ENCODE assay signal across 11 mouse cellular contexts in the genomic region with DNA sequence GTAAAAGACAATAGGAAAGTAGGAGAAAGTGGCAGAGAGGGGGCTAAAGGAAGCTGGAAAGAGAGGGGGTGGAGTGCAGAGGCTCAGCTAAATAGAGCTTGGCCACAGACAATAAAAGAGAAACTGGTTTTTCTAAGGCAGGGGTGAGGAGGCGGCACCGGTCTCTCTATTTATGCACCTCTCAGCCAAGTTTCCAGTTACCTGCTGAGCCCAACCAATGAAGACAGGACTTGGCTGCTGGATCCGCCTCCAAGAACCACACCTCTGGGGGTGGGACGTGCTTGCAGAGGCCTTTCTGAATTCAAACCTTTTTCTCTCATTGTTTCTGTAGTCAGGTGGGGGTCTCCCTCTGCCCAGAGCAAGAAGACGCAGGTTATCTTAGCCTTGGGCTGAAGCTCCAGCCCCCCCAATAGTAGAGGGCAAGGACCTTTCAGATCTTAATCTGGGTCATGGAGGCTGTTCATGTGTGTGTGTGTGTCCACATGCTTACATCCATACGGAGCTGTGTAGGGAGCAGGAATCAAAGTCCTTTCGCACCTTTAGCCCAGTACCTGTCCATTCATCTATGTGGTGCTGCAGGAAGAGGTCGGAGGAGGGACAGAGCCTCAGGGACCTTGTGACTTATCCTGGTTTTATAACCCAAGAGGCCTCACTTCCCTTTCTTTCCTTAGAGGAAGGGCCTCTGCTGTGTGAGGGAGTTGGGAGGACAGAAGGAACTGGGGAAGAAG.
A peak's percentile ranks its signal among the peaks of the same experiment; 100 is the strongest.
DNase-seq lines count a peak whose midpoint lies in the region; ATAC-seq and TF ChIP-seq lines count a peak whose summit lies in the region.
"Had no signal": no experiment of that assay in that cellular context is flagged by ENCODE, and none has a peak within 500 bp of the region (broad histone marks: within the 10 kb centered on the region; RNA-seq: fewer than 3 reads in every experiment).

No protein-coding gene starts in this region.

- peak; percentile 71 for DNase-seq in ES-CJ7 (ENCODE audit: low read depth, low spot score)
- peak; percentile 18 for DNase-seq in brain, adult 2 months (ENCODE audit: low read depth, low spot score)
- DNase-seq in lung, embryonic 14.5 days: peak; percentile 72
- no peak for DNase-seq in gastrocnemius, postnatal 36 days
- DNase-seq in right cerebral cortex, adult 18-20 months: no peak
- DNase-seq: heart, adult 18-20 months; thymus, adult 18-20 months had no signal

- H3K4me3 ChIP-seq in kidney, embryonic 16.5 days (ENCODE audit: low read length): peak overlapping the region; percentile 22
- H3K4me3 ChIP-seq in lung, embryonic 14.5 days (ENCODE audit: low read depth, low read length): peak overlapping the region; percentile 28
- H3K4me3 ChIP-seq: layer of hippocampus, adult 2 months; midbrain, embryonic 12.5 days had no signal

- no peak for TF ChIP-seq CTCF in lung, embryonic 14.5 days (IDR thresholded peaks at IDR 0.05; ENCODE audit: low read depth)

- intact Hi-C loops in gastrocnemius, postnatal 36 days (cut with DNase I): no loop called here

- 41% methylated on average over 8 of the region's 8 CpGs for WGBS in kidney, embryonic 16.5 days
- 37% methylated on average over 8 of the region's 8 CpGs for WGBS in lung, embryonic 14.5 days

- peak overlapping the region; percentile 43; the same call in 1 of the 2 replicates for H3K27ac ChIP-seq in kidney, embryonic 16.5 days (ENCODE audit: low read length)
- peak overlapping the region; percentile 55 for H3K27ac ChIP-seq in lung, embryonic 14.5 days (ENCODE audit: low read depth)
- H3K27ac ChIP-seq: layer of hippocampus, adult 2 months; midbrain, embryonic 12.5 days had no signal

- H3K9ac ChIP-seq in kidney, embryonic 16.5 days (replicated peaks; ENCODE audit: low read length): no peak overlapping the region
- H3K9ac ChIP-seq in lung, embryonic 14.5 days: peak overlapping the region; percentile 27
- H3K9ac ChIP-seq: midbrain, embryonic 12.5 days had no signal

- H3K4me1 ChIP-seq in kidney, embryonic 16.5 days (ENCODE audit: insufficient read depth, low read length): peaks cover 23% of the 10 kb centered on the region
- peaks cover 10% of the 10 kb centered on the region; the same call in 1 of the 2 replicates for H3K4me1 ChIP-seq in lung, embryonic 14.5 days (ENCODE audit: insufficient read depth)

- ATAC-seq in kidney, embryonic 16.5 days (ENCODE audit: low FRiP score, low TSS enrichment): peak; percentile 86
- peak; percentile 70 for ATAC-seq in lung, embryonic 14.5 days (ENCODE audit: insufficient read depth)
- ATAC-seq in granulocyte monocyte progenitor cell, adult 5-6 weeks (replicated peaks; ENCODE audit: poor library complexity, severe bottlenecking): no peak

- H3K27me3 ChIP-seq in kidney, embryonic 16.5 days (ENCODE audit: insufficient read depth, low read length): no peaks in the 10 kb centered on the region
- H3K27me3 ChIP-seq in lung, embryonic 14.5 days (ENCODE audit: insufficient read depth, low read length): no peaks in the 10 kb centered on the region

- peak overlapping the region; percentile 26 for H3K4me2 ChIP-seq in kidney, embryonic 16.5 days (replicated peaks; ENCODE audit: low read depth, low read length)
- peak overlapping the region; percentile 53 for H3K4me2 ChIP-seq in lung, embryonic 14.5 days
- H3K4me2 ChIP-seq: midbrain, embryonic 12.5 days had no signal

- H3K36me3 ChIP-seq in kidney, embryonic 16.5 days (ENCODE audit: insufficient read depth, low read length): no peaks in the 10 kb centered on the region
- no peaks in the 10 kb centered on the region for H3K36me3 ChIP-seq in lung, embryonic 14.5 days (ENCODE audit: insufficient read depth)
- H3K36me3 ChIP-seq: midbrain, embryonic 12.5 days had no signal

- no peaks in the 10 kb centered on the region for H3K9me3 ChIP-seq in kidney, embryonic 16.5 days (ENCODE audit: low read length)
- no peaks in the 10 kb centered on the region for H3K9me3 ChIP-seq in lung, embryonic 14.5 days (ENCODE audit: low read depth, low read length)
- H3K9me3 ChIP-seq: midbrain, embryonic 12.5 days had no signal

Comparison
In these comparisons a context has a peak if more than half of its experiments do, and no peak if none do; other contexts are left out.
1. DNase-seq: peak in ES-CJ7 (single experiment), brain, adult 2 months (single experiment) and lung, embryonic 14.5 days (single experiment); none in gastrocnemius, postnatal 36 days (0 of 2) and right cerebral cortex, adult 18-20 months (single experiment).